Mouse (Mus musculus) thymus, adult 18-20 months (tissue): Measurements from ENCODE around the gene Gm527.

Experiments used
- DNase-seq, 2 experiments: peaks; one replicate each; pipeline ENCODE4 v3.0.0; 2022; ENCODE audit warnings: mixed read lengths in 2 of 2

Gene Gm527

DNA sequence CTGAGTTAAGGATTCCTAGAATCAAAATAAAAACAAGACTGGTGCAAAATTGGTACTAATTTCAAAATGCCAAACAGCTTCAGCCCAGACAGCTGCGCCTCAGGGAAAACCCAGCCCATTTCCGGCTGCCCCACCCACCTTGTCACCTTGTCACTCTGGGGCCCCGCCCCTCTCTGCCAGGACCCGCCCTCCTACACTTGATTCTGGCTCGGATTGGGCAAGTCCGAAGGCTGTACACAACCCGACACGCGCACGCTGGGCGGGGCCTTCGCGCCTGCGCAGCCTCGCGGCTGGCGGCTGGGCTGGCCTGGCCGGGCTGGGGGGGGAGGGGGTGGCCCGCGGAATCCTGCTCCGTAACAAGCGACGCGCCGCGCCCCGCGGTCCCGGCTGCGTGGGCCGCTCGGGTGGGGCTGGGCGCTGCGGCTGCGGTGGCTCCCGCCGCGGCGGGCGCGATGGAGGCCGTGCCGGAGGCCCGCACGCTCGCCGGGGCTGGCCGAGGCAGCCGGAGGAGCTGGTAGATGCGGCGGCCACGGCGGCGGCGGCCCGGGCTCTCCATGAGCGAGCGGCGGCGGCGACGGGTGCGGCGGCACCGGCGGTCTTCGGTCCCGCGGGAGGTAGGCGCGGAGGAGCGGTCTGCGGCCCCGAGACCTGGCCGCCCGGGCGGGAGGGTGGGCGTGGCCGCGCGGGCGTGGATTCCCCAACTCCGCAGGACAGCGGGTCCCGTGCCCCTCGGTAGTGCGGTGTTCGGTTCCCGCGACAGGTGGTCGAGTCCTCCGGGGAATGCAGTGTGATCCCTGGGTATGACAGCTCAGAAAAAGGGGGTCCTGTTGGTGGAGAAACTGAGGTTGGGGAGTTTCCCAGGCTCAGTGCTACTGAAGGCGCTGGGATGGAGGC, at the start of gene Gm527:
Gene Gm527, plus strand, starts transcription at position 329 of the 894 bp plus-strand sequence.
- DNase-seq, result peak; percentile 91 to 93

DNA sequence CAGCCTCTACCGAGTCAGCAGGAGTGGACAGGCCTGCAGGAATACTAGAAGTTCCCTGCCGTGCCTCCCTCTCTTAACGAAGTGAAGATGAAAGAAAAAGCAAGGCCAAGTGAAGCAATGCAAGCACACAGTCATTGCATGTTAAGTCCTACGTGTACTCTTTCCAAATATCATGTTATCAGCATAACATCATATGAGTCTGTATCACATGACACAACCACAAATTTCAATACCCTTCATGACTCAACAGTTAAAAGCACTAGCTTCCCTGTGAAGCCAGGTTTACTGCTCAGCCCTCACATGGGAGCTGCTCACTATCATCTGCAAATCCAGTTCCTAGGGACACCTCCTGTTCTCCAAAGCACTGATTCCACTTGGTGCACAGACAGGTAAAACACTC, 46.6 kb upstream of the Gm527 start:
- DNase-seq, result no peak

GRCm38 (mm10) chr12:64897060-64897730, 20.5 kb upstream of the Gm527 start:
- no peak for DNase-seq

GRCm38 (mm10) chr12:64902506-64902905, 15.2 kb upstream of the Gm527 start:
- no peak for DNase-seq

- no peak for DNase-seq
These were observed 14.5 kb upstream of the Gm527 start for GRCm38 (mm10) chr12:64903186-64903585.

- DNase-seq, result no peak
These were observed 4.7 kb upstream of the Gm527 start for GRCm38 (mm10) chr12:64912996-64913395.

- DNase-seq, result no peak
These were observed 971 bp upstream of the Gm527 start for GRCm38 (mm10) chr12:64916735-64917134.

DNA sequence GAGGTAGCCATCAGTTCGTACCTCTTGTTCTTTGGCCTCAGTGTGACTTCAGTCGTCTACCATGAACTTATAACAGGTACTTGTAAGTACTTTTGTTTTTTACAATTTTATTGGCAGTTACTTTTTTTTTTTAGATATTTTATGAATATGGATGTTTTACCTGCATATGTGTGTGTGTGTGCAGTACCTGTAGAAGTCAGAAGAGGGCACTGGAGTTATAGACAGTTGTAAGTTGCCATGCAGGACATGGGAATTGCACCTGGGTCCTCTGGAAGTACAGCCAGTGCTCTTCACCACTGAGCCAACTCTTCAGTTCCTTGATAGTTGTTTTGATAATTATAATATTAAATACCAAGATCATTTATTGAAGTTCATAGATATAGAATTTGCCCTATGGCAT, 19.8 kb downstream of the Gm527 start:
- DNase-seq, result no peak

- no peak for DNase-seq
These were observed 46.9 kb downstream of the Gm527 start for GRCm38 (mm10) chr12:64964560-64964959.

- peak; percentile 99 for DNase-seq
These were observed 47.7 kb downstream of the Gm527 start, which contains the start of the genes Klhl28 and Togaram1 for GRCm38 (mm10) chr12:64965124-64966026. Klhl28 (minus strand) TSS chr12:64965534. Togaram1 (plus strand) TSS chr12:64965804.

- DNase-seq, result peak; percentile 50 to 62
These were observed 48.5 kb downstream of the Gm527 start for GRCm38 (mm10) chr12:64966101-64966631.

GRCm38 (mm10) chr12:64966652-64967435, 49.1 kb downstream of the Gm527 start:
- no peak for DNase-seq

DNA sequence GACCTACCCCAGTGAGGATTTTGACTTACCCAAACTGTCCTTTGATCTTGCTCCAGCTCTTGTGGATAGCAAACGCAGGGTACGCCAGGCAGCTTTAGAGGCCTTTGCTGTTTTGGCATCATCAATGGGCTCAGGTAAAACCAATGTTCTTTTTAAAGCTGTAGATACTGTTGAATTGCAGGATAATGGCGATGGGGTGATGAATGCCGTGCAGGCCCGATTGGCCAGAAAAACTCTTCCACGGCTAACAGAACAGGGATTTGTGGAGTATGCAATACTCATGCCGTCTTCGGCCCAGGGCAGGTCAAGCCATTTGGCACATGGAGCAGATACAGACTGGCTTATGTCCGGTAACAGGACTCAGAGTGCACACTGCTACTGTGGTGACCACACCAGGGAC, 49.8 kb downstream of the Gm527 start:
- peak in 1 of 2 experiments; percentile 4 for DNase-seq

DNA sequence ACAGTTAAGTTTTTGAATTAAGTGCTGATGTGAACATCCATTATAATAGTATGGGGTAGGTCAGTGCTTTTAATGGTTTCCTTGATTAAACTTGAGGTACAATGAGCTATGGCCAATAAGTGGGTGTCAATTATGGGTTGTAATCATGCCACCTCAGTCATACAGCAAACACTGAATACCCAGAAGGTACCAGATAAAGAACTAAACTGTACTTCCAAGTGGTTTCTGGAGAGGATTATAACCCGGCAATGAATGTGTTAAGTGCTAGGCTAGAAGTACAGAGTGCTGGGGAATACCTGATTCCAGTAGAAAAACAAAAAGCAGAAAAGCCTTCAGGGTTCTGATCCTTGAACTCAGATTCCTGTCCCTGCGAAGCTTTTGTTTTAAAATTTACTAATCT, 50.4 kb downstream of the Gm527 start:
- no peak for DNase-seq

GRCm38 (mm10) chr12:64971399-64971798, 53.7 kb downstream of the Gm527 start:
- DNase-seq, result no peak

- no peak for DNase-seq
These were observed 54.4 kb downstream of the Gm527 start for GRCm38 (mm10) chr12:64972063-64972462.
